Mouse (Mus musculus): Measurements from ENCODE around the gene Cd247. TPM values are rescaled to one million over a fixed set of nuclear protein-coding genes. Genes with fewer than 3 reads are reported as not detected.

Cd247 gene
- polyA plus RNA-seq, 1 experiment from 2014 or later, result 0.61 TPM

GRCm38 (mm10) chr1:165804133-165804532 lies 15.7 kb downstream of the Cd247 start:
- ATAC-seq (ENCODE audit: insufficient number of reproducible peaks, low FRiP score, low TSS enrichment, low read depth), result no peak
- Histone ChIP-seq H3K36me3 (no peaks in the 10 kb centered on the region), H3K27me3 (no peaks in the 10 kb centered on the region), H3K9me3 (no peaks in the 10 kb centered on the region), H3K4me3 (no peak overlapping the region), H3K27ac (no peak overlapping the region), H3K9ac (no peak overlapping the region), H3K4me2 (no peak overlapping the region), H3K4me1 (no peaks in the 10 kb centered on the region)
- 80% methylated on average over 4 of the region's 4 CpGs for WGBS

GRCm38 (mm10) chr1:165810633-165811032 lies 22.2 kb downstream of the Cd247 start:
- Histone ChIP-seq H3K4me2 (no peak overlapping the region), H3K27me3 (no peaks in the 10 kb centered on the region), H3K9ac (no peak overlapping the region), H3K4me1 (peaks cover 13% of the 10 kb centered on the region), H3K9me3 (no peaks in the 10 kb centered on the region), H3K36me3 (no peaks in the 10 kb centered on the region), H3K27ac (no peak overlapping the region), H3K4me3 (no peak overlapping the region)
- WGBS, result 54% methylated on average over 2 of the region's 2 CpGs
- no peak for ATAC-seq (ENCODE audit: insufficient number of reproducible peaks, low FRiP score, low TSS enrichment, low read depth)

- Histone ChIP-seq H3K4me2 (no peak overlapping the region), H3K4me3 (no peak overlapping the region), H3K9me3 (no peaks in the 10 kb centered on the region), H3K27ac (no peak overlapping the region), H3K36me3 (no peaks in the 10 kb centered on the region), H3K4me1 (peaks cover 13% of the 10 kb centered on the region), H3K9ac (no peak overlapping the region), H3K27me3 (no peaks in the 10 kb centered on the region)
- no peak for ATAC-seq (ENCODE audit: insufficient number of reproducible peaks, low FRiP score, low TSS enrichment, low read depth)
- WGBS, result 77% methylated on average over 5 of the region's 5 CpGs
Measured at GRCm38 (mm10) chr1:165811170-165811569, 22.7 kb downstream of the Cd247 start.

GRCm38 (mm10) chr1:165812775-165813174 lies 24.3 kb downstream of the Cd247 start:
- Histone ChIP-seq H3K9ac (no peak overlapping the region), H3K4me2 (no peak overlapping the region), H3K4me1 (peaks cover 13% of the 10 kb centered on the region), H3K27me3 (no peaks in the 10 kb centered on the region), H3K9me3 (no peaks in the 10 kb centered on the region), H3K4me3 (no peak overlapping the region), H3K36me3 (no peaks in the 10 kb centered on the region), H3K27ac (no peak overlapping the region)
- no peak for ATAC-seq (ENCODE audit: insufficient number of reproducible peaks, low FRiP score, low TSS enrichment, low read depth)
- 71% methylated on average over 3 of the region's 3 CpGs for WGBS

- H3K4me3 ChIP-seq, result no peak overlapping the region
- H3K27ac ChIP-seq, result no peak overlapping the region
- no peak for ATAC-seq (ENCODE audit: insufficient number of reproducible peaks, low FRiP score, low TSS enrichment, low read depth)
Measured at GRCm38 (mm10) chr1:165814116-165814515, 25.6 kb downstream of the Cd247 start.

GRCm38 (mm10) chr1:165814521-165815278 lies 26.2 kb downstream of the Cd247 start:
- H3K27ac ChIP-seq, result no peak overlapping the region
- H3K4me1 ChIP-seq, result peaks cover 13% of the 10 kb centered on the region
- no peaks in the 10 kb centered on the region for H3K36me3 ChIP-seq
- H3K9ac ChIP-seq, result no peak overlapping the region
- H3K27me3 ChIP-seq, result no peaks in the 10 kb centered on the region
- H3K4me3 ChIP-seq, result no peak overlapping the region
- 0 out of 2 replicates have a peak overlapping the region, but pooled peaks have one; percentile 1 for H3K4me2 ChIP-seq
- H3K9me3 ChIP-seq, result no peaks in the 10 kb centered on the region
- WGBS, result 31% methylated on average over 14 of the region's 14 CpGs
- no peak for ATAC-seq (ENCODE audit: insufficient number of reproducible peaks, low FRiP score, low TSS enrichment, low read depth)

More at GRCm38 (mm10) chr1:165814116-165814515, 25.6 kb downstream of the Cd247 start:
- Histone ChIP-seq H3K4me2 (no peak overlapping the region), H3K9me3 (no peaks in the 10 kb centered on the region), H3K27me3 (no peaks in the 10 kb centered on the region), H3K4me1 (peaks cover 13% of the 10 kb centered on the region), H3K36me3 (no peaks in the 10 kb centered on the region), H3K9ac (no peak overlapping the region)
- WGBS, result 34% methylated on average over 7 of the region's 7 CpGs

GRCm38 (mm10) chr1:165816391-165816790 lies 27.9 kb downstream of the Cd247 start:
- Histone ChIP-seq H3K27ac (no peak overlapping the region), H3K9ac (no peak overlapping the region), H3K4me2 (no peak overlapping the region), H3K9me3 (no peaks in the 10 kb centered on the region), H3K4me3 (no peak overlapping the region), H3K4me1 (peaks cover 13% of the 10 kb centered on the region), H3K36me3 (no peaks in the 10 kb centered on the region), H3K27me3 (no peaks in the 10 kb centered on the region)
- no peak for ATAC-seq (ENCODE audit: insufficient number of reproducible peaks, low FRiP score, low TSS enrichment, low read depth)
- WGBS, result 88% methylated on average over 9 of the region's 9 CpGs

GRCm38 (mm10) chr1:165817264-165817663 lies 28.8 kb downstream of the Cd247 start:
- Histone ChIP-seq H3K9me3 (no peaks in the 10 kb centered on the region), H3K27ac (no peak overlapping the region), H3K9ac (no peak overlapping the region), H3K27me3 (no peaks in the 10 kb centered on the region), H3K36me3 (no peaks in the 10 kb centered on the region), H3K4me3 (no peak overlapping the region), H3K4me1 (peaks cover 13% of the 10 kb centered on the region), H3K4me2 (no peak overlapping the region)
- 67% methylated on average over 9 of the region's 9 CpGs for WGBS
- ATAC-seq (ENCODE audit: insufficient number of reproducible peaks, low FRiP score, low TSS enrichment, low read depth), result no peak

GRCm38 (mm10) chr1:165818145-165818860 lies 29.8 kb downstream of the Cd247 start:
- Histone ChIP-seq H3K9ac (no peak overlapping the region), H3K27me3 (no peaks in the 10 kb centered on the region), H3K4me1 (peaks cover 13% of the 10 kb centered on the region), H3K4me3 (no peak overlapping the region), H3K9me3 (no peaks in the 10 kb centered on the region), H3K27ac (no peak overlapping the region), H3K36me3 (no peaks in the 10 kb centered on the region), H3K4me2 (no peak overlapping the region)
- 47% methylated on average over 8 of the region's 8 CpGs for WGBS
- ATAC-seq (ENCODE audit: insufficient number of reproducible peaks, low FRiP score, low TSS enrichment, low read depth), result no peak

GRCm38 (mm10) chr1:165819147-165819546 lies 30.7 kb downstream of the Cd247 start:
- ATAC-seq (ENCODE audit: insufficient number of reproducible peaks, low FRiP score, low TSS enrichment, low read depth), result no peak

GRCm38 (mm10) chr1:165822031-165822430 lies 33.5 kb downstream of the Cd247 start:
- H3K36me3 ChIP-seq, result no peaks in the 10 kb centered on the region
- H3K9me3 ChIP-seq, result no peaks in the 10 kb centered on the region
- no peak overlapping the region for H3K4me2 ChIP-seq
- 92% methylated on average over 2 of the region's 2 CpGs for WGBS
- no peak overlapping the region for H3K4me3 ChIP-seq
- H3K27ac ChIP-seq, result no peak overlapping the region
- ATAC-seq (ENCODE audit: insufficient number of reproducible peaks, low FRiP score, low TSS enrichment, low read depth), result no peak
- H3K27me3 ChIP-seq, result no peaks in the 10 kb centered on the region
- no peak overlapping the region for H3K9ac ChIP-seq
- H3K4me1 ChIP-seq, result no peaks in the 10 kb centered on the region

More at GRCm38 (mm10) chr1:165819147-165819546, 30.7 kb downstream of the Cd247 start:
- H3K4me1 ChIP-seq, result peaks cover 11% of the 10 kb centered on the region
- H3K4me3 ChIP-seq, result no peak overlapping the region
- H3K9me3 ChIP-seq, result no peaks in the 10 kb centered on the region
- H3K27me3 ChIP-seq, result no peaks in the 10 kb centered on the region
- H3K36me3 ChIP-seq, result no peaks in the 10 kb centered on the region
- H3K9ac ChIP-seq, result no peak overlapping the region
- H3K27ac ChIP-seq, result no peak overlapping the region
- no peak overlapping the region for H3K4me2 ChIP-seq
- WGBS, result 84% methylated on average over 4 of the region's 4 CpGs

- Histone ChIP-seq H3K9ac (no peak overlapping the region), H3K27me3 (no peaks in the 10 kb centered on the region), H3K4me2 (no peak overlapping the region), H3K4me3 (no peak overlapping the region), H3K27ac (no peak overlapping the region), H3K4me1 (no peaks in the 10 kb centered on the region), H3K9me3 (no peaks in the 10 kb centered on the region), H3K36me3 (no peaks in the 10 kb centered on the region)
- WGBS, result 84% methylated on average over 5 of the region's 5 CpGs
- ATAC-seq (ENCODE audit: insufficient number of reproducible peaks, low FRiP score, low TSS enrichment, low read depth), result no peak
Measured at GRCm38 (mm10) chr1:165828173-165828572, 39.7 kb downstream of the Cd247 start.

Measured in limb, embryonic 15.5 days (tissue).